Mouse (Mus musculus) liver, embryonic 14.5 days (tissue): ENCODE measurements around the gene Clmn. TPM values are rescaled to one million over a fixed set of nuclear protein-coding genes. Genes with fewer than 3 reads are reported as not detected.
A peak's percentile ranks its signal among the peaks of the same experiment; 100 is the strongest.

Source experiments
- ATAC-seq: fragments of 200-750 bp; cut with Nextera tagmentation; 2 replicates; pipeline ENCODE4 v1.8.0; 2017; ENCODE audit warnings: moderate number of reproducible peaks, mild to moderate bottlenecking, moderate library complexity; ENCODE audit not compliant: insufficient read depth
- DNase-seq, 3 experiments: peaks; one replicate each; pipeline ENCODE4 v3.0.0-alpha.2; 2012 to 2013; ENCODE audit warnings: low read depth in 3 of 3, low spot score in 3 of 3
- H3K27ac ChIP-seq: fragments of 300-500 bp; sonication (generic); 2 replicates; pipeline ENCODE4 v1.5.1; 2014; ENCODE audit warnings: moderate library complexity, mild to moderate bottlenecking, control low read depth, inconsistent platforms
- H3K27me3 ChIP-seq: fragments of 300-500 bp; sonication (generic); 2 replicates; pipeline ENCODE4 v1.6.1; 2014; ENCODE audit warnings: mild to moderate bottlenecking, low read length, moderate library complexity; ENCODE audit not compliant: control insufficient read depth, insufficient read depth
- H3K36me3 ChIP-seq: fragments of 300-500 bp; sonication (generic); replicated peaks from 2 replicates; pipeline ENCODE4 v1.6.1; 2014; ENCODE audit warnings: low read depth; ENCODE audit not compliant: control insufficient read depth, insufficient read depth
- H3K4me1 ChIP-seq, 2 experiments: fragments of 200-500 bp in 1 of 2; fragments of 300-500 bp in 1 of 2; sonication (generic) in 1 of 2; replicated peaks; 2 replicates each; pipeline ENCODE4 v1.6.1; 2012 to 2014; ENCODE audit warnings: antibody characterized with exemption in 1 of 2, inconsistent platforms in 1 of 2, low read length in 1 of 2; ENCODE audit not compliant: control insufficient read depth in 2 of 2, insufficient read depth in 2 of 2
- H3K4me2 ChIP-seq: fragments of 300-500 bp; sonication (generic); 2 replicates; pipeline ENCODE4 v1.6.1; 2014; ENCODE audit warnings: low read depth, mild to moderate bottlenecking, control low read depth, moderate library complexity
- H3K4me3 ChIP-seq, 2 experiments: fragments of 200-500 bp in 1 of 2; fragments of 300-500 bp in 1 of 2; sonication (generic) in 1 of 2; 2 replicates each; pipeline ENCODE4 v1.5.1; 2012 to 2014; ENCODE audit warnings: low read depth in 2 of 2, low read length in 2 of 2, mild to moderate bottlenecking in 2 of 2, control low read depth in 1 of 2, inconsistent platforms in 1 of 2, moderate library complexity in 1 of 2; ENCODE audit not compliant: insufficient read depth in 1 of 2
- H3K9ac ChIP-seq: fragments of 300-500 bp; sonication (generic); replicated peaks from 2 replicates; pipeline ENCODE4 v1.6.1; 2014; ENCODE audit warnings: mild to moderate bottlenecking, control low read depth, moderate library complexity
- H3K9me3 ChIP-seq: fragments of 300-500 bp; sonication (generic); 2 replicates; pipeline ENCODE4 v1.6.1; 2016; ENCODE audit warnings: low read length, mixed read lengths; ENCODE audit not compliant: control insufficient read depth
- CTCF ChIP-seq: IDR thresholded peaks from 2 replicates; pipeline ENCODE4 v1.5.1; 2016; ENCODE audit warnings: antibody characterized with exemption, low read depth, control low read depth
- EP300 ChIP-seq: IDR thresholded peaks from 2 replicates; pipeline ENCODE4 v1.6.1; 2016; ENCODE audit warnings: antibody characterized with exemption, low read depth
- WGBS: fragments of 180-500 bp; shearing (Covaris S2); extraction: QIAGEN DNeasy Blood & Tissue Kit; methylation state at CpG from one replicate; pipeline ENCODE4 v1.1.7; 2014; ENCODE audit not compliant: insufficient replicate concordance; 5-methylcytosine and 5-hydroxymethylcytosine counted together
- polyA plus RNA-seq, 2 experiments: library from polyadenylated mRNA; depleted of rRNA in 1 of 2; stranded (reverse) in 1 of 2; unstranded in 1 of 2; fragments of >200 nt; fragmentation: Nextera tagmentation in 1 of 2; extraction: Ambion mirVana in 1 of 2; gene quantifications; 2 replicates each; pipeline versions ENCODE4 v1.2.1 to v1.2.3; 2012 to 2014

The Clmn gene
- polyA plus RNA-seq, 2 experiments: 0.32 to 0.33 TPM

- 59% methylated on average over 4 of the region's 4 CpGs for WGBS
Measured at GRCm38 (mm10) chr12:104806680-104807375, 58.0 kb downstream of the Clmn start.

GRCm38 (mm10) chr12:104801494-104802260 lies 63.2 kb downstream of the Clmn start:
- no peak for ATAC-seq

More at GRCm38 (mm10) chr12:104806680-104807375, 58.0 kb downstream of the Clmn start:
- no peaks in the 10 kb centered on the region for H3K9me3 ChIP-seq
- H3K4me3 ChIP-seq: no peak overlapping the region
- no peaks in the 10 kb centered on the region for H3K27me3 ChIP-seq
- H3K9ac ChIP-seq: no peak overlapping the region; the same call in 1 of the 2 replicates
- no peaks in the 10 kb centered on the region for H3K4me1 ChIP-seq
- DNase-seq: no peak
- TF ChIP-seq EP300: no peak
- TF ChIP-seq CTCF: no peak
- H3K4me2 ChIP-seq: no peak overlapping the region
- no peak overlapping the region for H3K27ac ChIP-seq
- H3K36me3 ChIP-seq: no peaks in the 10 kb centered on the region
- no peak for ATAC-seq

GRCm38 (mm10) chr12:104799365-104799764 lies 65.5 kb downstream of the Clmn start:
- H3K27ac ChIP-seq: no peak overlapping the region
- no peaks in the 10 kb centered on the region; the same call in 1 of the 2 replicates for H3K9me3 ChIP-seq
- no peak overlapping the region for H3K4me3 ChIP-seq
- H3K4me2 ChIP-seq: no peak overlapping the region
- H3K36me3 ChIP-seq: no peaks in the 10 kb centered on the region
- DNase-seq (no peak), ATAC-seq (no peak)
- TF ChIP-seq EP300: no peak
- TF ChIP-seq CTCF: peak; percentile 57
- WGBS: 76% methylated on average over 3 of the region's 3 CpGs
- H3K9ac ChIP-seq: no peak overlapping the region
- H3K4me1 ChIP-seq: no peaks in the 10 kb centered on the region
- H3K27me3 ChIP-seq: no peaks in the 10 kb centered on the region

More at GRCm38 (mm10) chr12:104801494-104802260, 63.2 kb downstream of the Clmn start:
- no peak for TF ChIP-seq CTCF
- TF ChIP-seq EP300: no peak
- H3K4me2 ChIP-seq: no peak overlapping the region
- no peak overlapping the region for H3K27ac ChIP-seq
- H3K9me3 ChIP-seq: no peaks in the 10 kb centered on the region; the same call in 1 of the 2 replicates
- no peaks in the 10 kb centered on the region for H3K4me1 ChIP-seq
- WGBS: 48% methylated on average over 9 of the region's 9 CpGs
- no peak overlapping the region for H3K9ac ChIP-seq
- no peaks in the 10 kb centered on the region for H3K36me3 ChIP-seq
- no peak for DNase-seq
- no peak overlapping the region for H3K4me3 ChIP-seq
- no peaks in the 10 kb centered on the region for H3K27me3 ChIP-seq

GRCm38 (mm10) chr12:104797905-104798304 lies 67.0 kb downstream of the Clmn start:
- 73% methylated on average over 6 of the region's 6 CpGs for WGBS
- DNase-seq (no peak), ATAC-seq (no peak)
- Histone ChIP-seq H3K27me3 (no peaks in the 10 kb centered on the region), H3K4me1 (no peaks in the 10 kb centered on the region), H3K27ac (no peak overlapping the region), H3K9me3 (no peaks in the 10 kb centered on the region; the same call in 1 of the 2 replicates), H3K9ac (no peak overlapping the region), H3K4me3 (no peak overlapping the region), H3K36me3 (no peaks in the 10 kb centered on the region), H3K4me2 (no peak overlapping the region)
- TF ChIP-seq CTCF (no peak), EP300 (no peak)

- TF ChIP-seq EP300 (no peak), CTCF (peak; percentile 43; the same call in 1 of the 2 replicates)
- DNase-seq (no peak), ATAC-seq (no peak)
- H3K4me2 ChIP-seq: no peak overlapping the region
- no peaks in the 10 kb centered on the region for H3K27me3 ChIP-seq
- H3K9me3 ChIP-seq: no peaks in the 10 kb centered on the region; the same call in 1 of the 2 replicates
- H3K36me3 ChIP-seq: no peaks in the 10 kb centered on the region
- H3K9ac ChIP-seq: no peak overlapping the region
- no peak overlapping the region for H3K4me3 ChIP-seq
- WGBS: 66% methylated on average over 11 of the region's 11 CpGs
- H3K27ac ChIP-seq: no peak overlapping the region
- H3K4me1 ChIP-seq: no peaks in the 10 kb centered on the region
Measured at GRCm38 (mm10) chr12:104796635-104797378, 68.1 kb downstream of the Clmn start.
